Mouse (Mus musculus): ENCODE results near the gene Dbndd2.
A peak's percentile ranks its signal among the peaks of the same experiment; 100 is the strongest.

DNA sequence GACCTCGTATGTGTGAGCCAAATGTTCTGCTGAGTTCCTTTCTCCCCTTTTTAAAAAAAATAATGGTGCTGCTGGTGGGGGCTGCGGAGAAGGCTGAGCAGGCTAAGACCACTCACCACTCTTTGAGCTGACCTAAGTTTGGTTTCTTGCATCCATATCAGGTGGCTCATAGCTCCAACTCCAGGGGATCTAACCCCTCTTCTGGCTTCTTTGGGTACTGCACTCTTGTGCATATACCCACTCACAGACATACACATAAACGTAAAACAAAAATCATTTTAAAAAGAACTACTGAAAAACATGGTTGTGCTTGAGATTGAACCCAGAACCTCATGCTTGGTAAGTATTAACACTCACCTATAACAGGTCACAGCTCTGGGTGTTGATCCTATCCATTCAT lies 19.0 kb downstream of the Dbndd2 start:
- peak; percentile 22; the same call in 1 of the 2 replicates for TF ChIP-seq CTCF (IDR thresholded peaks at IDR 0.05; ENCODE audit: borderline replicate concordance, extremely low read depth, insufficient read depth, insufficient read length)
- TF ChIP-seq POLR2A (IDR thresholded peaks at IDR 0.05; ENCODE audit: borderline replicate concordance, extremely low read depth, insufficient read depth, insufficient read length, poor library complexity, severe bottlenecking) = no peak
